Mouse (Mus musculus): ENCODE results near the gene Msln. TPM values are rescaled to one million over a fixed set of nuclear protein-coding genes. Genes with fewer than 3 reads are reported as not detected.

The Msln gene
- polyA plus RNA-seq, 1 experiment from 2014 or later = not detected

DNA sequence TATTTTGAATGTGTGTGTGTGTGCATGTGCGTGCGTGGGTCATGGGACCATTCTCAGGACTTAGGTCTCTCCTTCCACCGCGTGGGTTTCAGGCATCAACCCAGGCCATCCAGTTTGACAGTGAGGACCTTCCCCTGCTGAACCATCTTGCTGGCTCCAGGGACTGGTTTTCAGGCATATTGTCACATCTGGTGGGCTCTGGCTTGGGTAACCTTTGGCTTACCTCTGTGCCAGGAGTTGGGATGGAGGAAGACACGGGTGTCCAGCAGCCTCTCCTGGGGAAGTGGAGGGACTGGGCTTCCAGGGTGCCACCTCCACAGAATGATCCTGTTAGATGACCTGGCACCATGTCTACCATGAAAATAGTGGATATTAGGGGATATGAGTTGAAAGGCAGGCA is 23.8 kb upstream of the Msln start:
- H3K4me3 ChIP-seq (ENCODE audit: low read depth, low read length) = no peak overlapping the region
- DNase-seq (ENCODE audit: low spot score, missing footprints) (no peak), ATAC-seq (ENCODE audit: low FRiP score) (no peak)
- peaks cover 4% of the 10 kb centered on the region; the same call in 1 of the 2 replicates for H3K4me1 ChIP-seq (ENCODE audit: control insufficient read depth, insufficient read depth, low read length)
- no peak overlapping the region for H3K4me2 ChIP-seq
- peaks cover 12% of the 10 kb centered on the region for H3K36me3 ChIP-seq (ENCODE audit: control insufficient read depth, insufficient read depth, low read length)
- H3K27ac ChIP-seq (ENCODE audit: low read depth, low read length) = no peak overlapping the region
- no peaks in the 10 kb centered on the region for H3K9me3 ChIP-seq (ENCODE audit: control insufficient read depth, low read length)
- no peaks in the 10 kb centered on the region for H3K27me3 ChIP-seq (ENCODE audit: control insufficient read depth, insufficient read depth, low read length)
- no peak overlapping the region for H3K9ac ChIP-seq (ENCODE audit: low read length)
- 91% methylated on average over 5 of the region's 5 CpGs for WGBS

DNA sequence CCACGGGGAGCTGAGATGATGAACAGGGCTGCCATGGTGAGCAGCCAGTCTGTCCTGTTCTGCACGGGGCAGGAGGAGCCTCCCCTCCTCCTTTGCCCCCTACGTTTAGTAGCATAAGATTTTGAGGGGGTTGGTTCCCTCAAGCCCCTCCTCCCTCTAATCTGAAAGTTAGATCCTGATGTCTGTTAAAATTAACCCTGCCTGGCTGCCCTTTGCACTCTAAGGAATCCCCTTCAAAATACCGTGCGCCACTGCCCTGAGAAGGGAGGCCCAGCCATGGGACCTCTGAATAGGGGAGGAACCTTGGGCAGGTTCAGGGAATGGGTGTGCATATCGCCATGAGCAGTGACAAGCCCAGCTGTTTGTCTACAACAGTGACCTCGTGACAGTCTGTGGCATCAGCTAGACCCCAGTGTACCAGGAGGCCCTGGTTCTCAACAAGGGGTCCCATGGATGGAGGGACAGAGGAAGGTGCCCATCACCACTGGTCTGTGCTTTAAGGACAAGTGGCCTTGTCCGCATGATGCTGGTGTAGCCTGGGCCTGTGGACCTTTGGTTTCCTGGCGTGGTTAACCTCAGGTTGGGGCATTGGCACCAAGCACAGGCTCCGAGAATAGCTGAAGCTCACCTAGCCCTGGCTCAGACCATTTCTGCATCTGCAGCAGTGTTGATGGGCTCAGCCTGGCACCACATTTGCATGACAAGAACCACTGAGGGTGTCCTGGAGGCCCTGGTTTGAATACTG is 21.3 kb upstream of the Msln start:
- 81% methylated on average over 10 of the region's 10 CpGs for WGBS

DNA sequence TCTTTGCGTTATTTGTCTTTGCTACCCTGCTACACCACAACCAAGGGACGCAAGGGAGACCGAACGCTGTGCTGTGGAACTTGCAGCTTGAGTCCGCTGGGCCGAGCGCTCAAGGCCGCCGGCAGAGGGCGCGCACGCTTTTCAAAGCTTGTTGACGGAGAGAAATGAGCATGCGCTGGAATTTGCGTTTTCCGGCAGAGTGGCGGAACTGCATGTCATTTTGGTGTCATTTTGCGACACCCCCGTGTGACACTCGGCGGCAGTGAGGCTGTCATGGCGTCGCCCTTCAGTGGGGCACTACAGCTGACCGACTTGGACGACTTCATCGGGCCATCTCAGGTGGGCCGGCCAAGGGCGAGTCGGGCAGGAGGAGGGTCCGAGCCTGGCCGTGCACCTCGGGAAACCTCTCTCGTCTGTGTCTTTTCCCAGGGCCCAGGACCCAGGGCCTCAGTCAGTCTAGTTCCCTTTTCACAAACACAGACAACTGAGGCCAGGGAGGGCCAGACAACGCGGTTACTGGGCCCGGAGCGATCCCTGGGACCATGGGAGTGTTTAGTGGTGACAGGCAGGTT is 19.5 kb upstream of the Msln start, which contains the start of gene Narfl:
Gene Narfl (plus strand): TSS at position 228 of the 572 bp plus-strand sequence.
- H3K36me3 ChIP-seq (ENCODE audit: control insufficient read depth, insufficient read depth, low read length) = no peaks in the 10 kb centered on the region
- peak within 1 kb of the TSS; percentile 70 for H3K4me2 ChIP-seq
- peaks cover 4% of the 10 kb centered on the region; the same call in 1 of the 2 replicates for H3K4me1 ChIP-seq (ENCODE audit: control insufficient read depth, insufficient read depth, low read length)
- under 1% methylated on average over 37 of the region's 37 CpGs for WGBS
- peak within 1 kb of the TSS; percentile 76 for H3K9ac ChIP-seq (ENCODE audit: low read length)
- H3K27ac ChIP-seq (ENCODE audit: low read depth, low read length) = no peak within 1 kb of the TSS
- ATAC-seq (ENCODE audit: low FRiP score) (peak; percentile 86), DNase-seq (ENCODE audit: low spot score, missing footprints) (peak; percentile 100)
- H3K27me3 ChIP-seq (ENCODE audit: control insufficient read depth, insufficient read depth, low read length) = no peaks in the 10 kb centered on the region
- H3K9me3 ChIP-seq (ENCODE audit: control insufficient read depth, low read length) = no peaks in the 10 kb centered on the region
- H3K4me3 ChIP-seq (ENCODE audit: low read depth, low read length) = peak within 1 kb of the TSS; percentile 67

More for the DNA sequence above, 21.3 kb upstream of the Msln start:
- H3K4me2 ChIP-seq = no peak overlapping the region
- DNase-seq (ENCODE audit: low spot score, missing footprints) (no peak), ATAC-seq (ENCODE audit: low FRiP score) (no peak)
- no peaks in the 10 kb centered on the region for H3K27me3 ChIP-seq (ENCODE audit: control insufficient read depth, insufficient read depth, low read length)
- no peaks in the 10 kb centered on the region for H3K9me3 ChIP-seq (ENCODE audit: control insufficient read depth, low read length)
- H3K36me3 ChIP-seq (ENCODE audit: control insufficient read depth, insufficient read depth, low read length) = no peaks in the 10 kb centered on the region
- no peak overlapping the region for H3K4me3 ChIP-seq (ENCODE audit: low read depth, low read length)
- H3K4me1 ChIP-seq (ENCODE audit: control insufficient read depth, insufficient read depth, low read length) = peaks cover 4% of the 10 kb centered on the region; the same call in 1 of the 2 replicates
- no peak overlapping the region for H3K27ac ChIP-seq (ENCODE audit: low read depth, low read length)
- no peak overlapping the region for H3K9ac ChIP-seq (ENCODE audit: low read length)

DNA sequence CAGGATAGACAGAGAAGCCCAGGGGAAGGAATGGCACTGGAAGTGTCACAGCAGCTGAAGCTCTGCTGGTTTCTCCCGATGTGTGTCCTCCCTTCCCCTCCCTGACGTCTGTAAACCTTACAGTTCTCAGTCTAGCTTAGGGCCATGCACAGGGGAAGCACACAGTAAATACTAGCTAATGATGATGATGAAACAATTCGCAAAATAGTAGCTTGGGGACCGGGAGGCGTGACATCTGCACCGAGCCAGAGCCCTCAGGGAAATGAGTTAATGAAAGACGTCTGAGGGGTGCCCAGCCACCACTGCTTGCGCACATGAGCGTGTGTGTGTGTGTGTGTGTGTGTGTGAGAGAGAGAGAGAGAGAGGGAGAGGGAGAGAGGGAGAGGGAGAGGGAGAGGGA is 15.2 kb upstream of the Msln start:
- Histone ChIP-seq H3K27ac (ENCODE audit: low read depth, low read length) (no peak overlapping the region), H3K4me1 (ENCODE audit: control insufficient read depth, insufficient read depth, low read length) (peaks cover 4% of the 10 kb centered on the region; the same call in 1 of the 2 replicates), H3K4me2 (no peak overlapping the region), H3K4me3 (ENCODE audit: low read depth, low read length) (no peak overlapping the region), H3K9ac (ENCODE audit: low read length) (no peak overlapping the region), H3K27me3 (ENCODE audit: control insufficient read depth, insufficient read depth, low read length) (0 out of 2 replicates have a peak, but pooled peaks cover 3% of the 10 kb centered on the region), H3K9me3 (ENCODE audit: control insufficient read depth, low read length) (no peaks in the 10 kb centered on the region), H3K36me3 (ENCODE audit: control insufficient read depth, insufficient read depth, low read length) (no peaks in the 10 kb centered on the region)
- 69% methylated on average over 9 of the region's 9 CpGs for WGBS
- ATAC-seq (ENCODE audit: low FRiP score) (no peak), DNase-seq (ENCODE audit: low spot score, missing footprints) (no peak)

DNA sequence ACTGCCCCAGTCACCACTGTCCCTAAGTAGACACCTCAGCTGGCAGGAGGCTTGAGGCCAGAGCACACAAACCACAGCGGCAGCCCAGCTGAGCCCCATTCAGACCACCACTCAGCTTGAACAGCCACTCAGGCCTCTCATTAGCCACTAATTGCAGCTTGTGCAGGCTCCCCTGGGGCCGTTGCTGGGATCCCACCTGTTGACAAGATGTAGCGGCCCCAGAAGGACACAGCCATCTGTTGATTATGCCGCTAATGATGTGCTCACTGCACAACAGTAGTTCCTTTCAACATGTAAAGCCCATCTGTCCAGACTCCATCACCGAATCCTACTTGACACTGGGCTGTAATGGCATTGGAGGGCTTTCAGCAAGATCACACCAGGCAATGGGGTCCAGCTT is 11.7 kb upstream of the Msln start:
- peaks cover 7% of the 10 kb centered on the region for H3K27me3 ChIP-seq (ENCODE audit: control insufficient read depth, insufficient read depth, low read length)
- WGBS = 62% methylated on average over 5 of the region's 5 CpGs
- no peak overlapping the region for H3K4me3 ChIP-seq (ENCODE audit: low read depth, low read length)
- no peak overlapping the region for H3K9ac ChIP-seq (ENCODE audit: low read length)
- DNase-seq (ENCODE audit: low spot score, missing footprints) = no peak
- H3K27ac ChIP-seq (ENCODE audit: low read depth, low read length) = no peak overlapping the region
- H3K9me3 ChIP-seq (ENCODE audit: control insufficient read depth, low read length) = no peaks in the 10 kb centered on the region
- ATAC-seq (ENCODE audit: low FRiP score) = no peak
- H3K4me1 ChIP-seq (ENCODE audit: control insufficient read depth, insufficient read depth, low read length) = 0 out of 2 replicates have a peak, but pooled peaks cover 5% of the 10 kb centered on the region
- H3K4me2 ChIP-seq = no peak overlapping the region
- H3K36me3 ChIP-seq (ENCODE audit: control insufficient read depth, insufficient read depth, low read length) = no peaks in the 10 kb centered on the region

DNA sequence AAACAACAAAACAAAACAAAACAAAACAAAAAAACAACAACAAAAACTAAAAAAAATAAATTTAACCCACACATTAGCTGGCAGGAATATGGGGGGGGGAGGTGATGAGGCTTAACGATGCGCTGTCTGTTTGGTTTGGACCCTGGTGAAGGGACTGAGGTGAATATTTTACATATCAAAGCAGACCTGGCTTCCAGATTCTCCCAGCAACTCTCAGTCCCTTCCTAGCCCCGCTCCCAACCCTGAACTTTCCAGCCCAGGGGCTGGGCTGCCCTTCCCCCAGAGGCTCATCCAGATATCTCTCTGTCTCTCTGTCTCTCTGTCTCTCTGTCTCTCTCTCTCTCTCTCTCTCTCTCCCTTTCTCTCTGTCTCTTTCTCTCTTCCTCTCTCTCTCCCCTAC is 8.4 kb upstream of the Msln start:
- Histone ChIP-seq H3K36me3 (ENCODE audit: control insufficient read depth, insufficient read depth, low read length) (no peaks in the 10 kb centered on the region), H3K27me3 (ENCODE audit: control insufficient read depth, insufficient read depth, low read length) (peaks cover 4% of the 10 kb centered on the region), H3K9me3 (ENCODE audit: control insufficient read depth, low read length) (no peaks in the 10 kb centered on the region), H3K9ac (ENCODE audit: low read length) (no peak overlapping the region), H3K27ac (ENCODE audit: low read depth, low read length) (no peak overlapping the region), H3K4me1 (ENCODE audit: control insufficient read depth, insufficient read depth, low read length) (0 out of 2 replicates have a peak, but pooled peaks cover 5% of the 10 kb centered on the region), H3K4me3 (ENCODE audit: low read depth, low read length) (no peak overlapping the region), H3K4me2 (no peak overlapping the region)
- ATAC-seq (ENCODE audit: low FRiP score) (no peak), DNase-seq (ENCODE audit: low spot score, missing footprints) (no peak)
- WGBS = 40% methylated on average over 3 of the region's 3 CpGs

DNA sequence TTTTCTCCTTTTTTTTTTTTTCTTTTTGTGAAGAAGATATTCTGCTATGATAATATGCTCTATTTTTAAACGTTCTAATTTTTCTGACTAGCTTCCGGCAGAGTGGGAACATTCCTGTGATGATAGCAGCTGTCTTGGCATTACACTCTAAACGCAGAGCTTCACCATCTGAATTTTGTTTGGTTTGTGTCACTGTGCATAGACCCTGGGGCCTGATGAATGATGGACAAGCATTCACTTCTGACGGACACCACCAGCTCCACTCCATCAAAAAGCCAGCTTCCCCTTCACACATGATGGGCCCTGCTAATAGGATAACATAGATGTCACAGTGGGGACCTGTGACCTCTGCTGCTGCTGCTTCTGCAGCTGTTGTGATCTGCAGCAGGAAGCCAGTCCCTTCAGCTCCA is 7.4 kb upstream of the Msln start:
- Histone ChIP-seq H3K9me3 (ENCODE audit: control insufficient read depth, low read length) (no peaks in the 10 kb centered on the region), H3K27ac (ENCODE audit: low read depth, low read length) (no peak overlapping the region), H3K4me1 (ENCODE audit: control insufficient read depth, insufficient read depth, low read length) (0 out of 2 replicates have a peak, but pooled peaks cover 5% of the 10 kb centered on the region), H3K36me3 (ENCODE audit: control insufficient read depth, insufficient read depth, low read length) (no peaks in the 10 kb centered on the region), H3K27me3 (ENCODE audit: control insufficient read depth, insufficient read depth, low read length) (peaks cover 4% of the 10 kb centered on the region), H3K4me3 (ENCODE audit: low read depth, low read length) (no peak overlapping the region), H3K9ac (ENCODE audit: low read length) (no peak overlapping the region), H3K4me2 (no peak overlapping the region)
- no peak for ATAC-seq (ENCODE audit: low FRiP score)
- 33% methylated on average over 4 of the region's 4 CpGs for WGBS
- DNase-seq (ENCODE audit: low spot score, missing footprints) = no peak

DNA sequence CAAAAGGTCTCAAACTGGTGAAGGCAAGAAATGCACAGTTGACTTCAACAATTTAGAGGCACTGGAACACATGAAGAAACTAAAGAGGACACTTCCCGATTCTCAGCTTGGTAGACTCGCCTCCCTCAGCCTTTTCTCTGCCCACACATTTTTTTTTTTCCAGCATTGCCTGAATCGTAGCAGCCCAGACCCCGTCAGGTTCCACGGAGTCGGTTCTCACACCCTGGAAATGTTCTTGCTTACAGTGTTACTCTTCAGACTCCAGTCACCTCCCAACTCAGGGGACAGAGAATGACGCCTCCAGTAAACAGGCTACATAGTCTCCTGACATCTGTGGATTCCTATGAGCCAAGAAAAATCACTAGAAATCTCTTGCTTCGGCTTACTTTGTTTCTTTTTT is 6.0 kb upstream of the Msln start:
- DNase-seq (ENCODE audit: low spot score, missing footprints) (no peak), ATAC-seq (ENCODE audit: low FRiP score) (no peak)
- Histone ChIP-seq H3K9me3 (ENCODE audit: control insufficient read depth, low read length) (no peaks in the 10 kb centered on the region), H3K4me3 (ENCODE audit: low read depth, low read length) (no peak overlapping the region), H3K4me1 (ENCODE audit: control insufficient read depth, insufficient read depth, low read length) (0 out of 2 replicates have a peak, but pooled peaks cover 5% of the 10 kb centered on the region), H3K27ac (ENCODE audit: low read depth, low read length) (no peak overlapping the region), H3K9ac (ENCODE audit: low read length) (no peak overlapping the region), H3K4me2 (no peak overlapping the region), H3K36me3 (ENCODE audit: control insufficient read depth, insufficient read depth, low read length) (no peaks in the 10 kb centered on the region), H3K27me3 (ENCODE audit: control insufficient read depth, insufficient read depth, low read length) (peaks cover 4% of the 10 kb centered on the region)
- WGBS = 86% methylated on average over 8 of the region's 8 CpGs

DNA sequence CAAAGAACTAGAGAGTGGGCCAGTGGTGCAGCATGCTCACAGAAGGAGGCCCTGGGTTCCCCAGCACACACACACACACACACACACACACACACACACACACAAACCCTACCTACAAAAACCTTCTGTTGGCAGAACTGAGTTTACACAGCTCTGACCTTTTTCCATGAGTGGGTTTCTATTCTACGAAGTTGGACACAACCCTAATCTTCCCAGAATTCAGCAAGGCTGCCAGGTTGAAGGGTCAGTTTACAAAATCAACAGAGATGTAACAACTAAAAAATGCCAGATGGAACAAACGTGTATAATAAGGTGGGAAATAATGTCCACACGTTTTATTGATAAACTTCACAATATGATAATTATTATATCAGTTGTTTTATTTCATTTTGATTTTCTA is 3.5 kb upstream of the Msln start:
- DNase-seq (ENCODE audit: low spot score, missing footprints) (no peak), ATAC-seq (ENCODE audit: low FRiP score) (no peak)
- H3K9me3 ChIP-seq (ENCODE audit: control insufficient read depth, low read length) = no peaks in the 10 kb centered on the region
- no peak overlapping the region for H3K4me3 ChIP-seq (ENCODE audit: low read depth, low read length)
- 84% methylated on average over 3 of the region's 3 CpGs for WGBS
- H3K9ac ChIP-seq (ENCODE audit: low read length) = no peak overlapping the region
- H3K27me3 ChIP-seq (ENCODE audit: control insufficient read depth, insufficient read depth, low read length) = no peaks in the 10 kb centered on the region
- H3K27ac ChIP-seq (ENCODE audit: low read depth, low read length) = no peak overlapping the region
- H3K36me3 ChIP-seq (ENCODE audit: control insufficient read depth, insufficient read depth, low read length) = no peaks in the 10 kb centered on the region
- no peak overlapping the region for H3K4me2 ChIP-seq
- 0 out of 2 replicates have a peak, but pooled peaks cover 5% of the 10 kb centered on the region for H3K4me1 ChIP-seq (ENCODE audit: control insufficient read depth, insufficient read depth, low read length)

Measured in midbrain, embryonic 11.5 days (tissue).